Comparison of ENCODE assay signal across 16 mouse cellular contexts in the genomic region with DNA sequence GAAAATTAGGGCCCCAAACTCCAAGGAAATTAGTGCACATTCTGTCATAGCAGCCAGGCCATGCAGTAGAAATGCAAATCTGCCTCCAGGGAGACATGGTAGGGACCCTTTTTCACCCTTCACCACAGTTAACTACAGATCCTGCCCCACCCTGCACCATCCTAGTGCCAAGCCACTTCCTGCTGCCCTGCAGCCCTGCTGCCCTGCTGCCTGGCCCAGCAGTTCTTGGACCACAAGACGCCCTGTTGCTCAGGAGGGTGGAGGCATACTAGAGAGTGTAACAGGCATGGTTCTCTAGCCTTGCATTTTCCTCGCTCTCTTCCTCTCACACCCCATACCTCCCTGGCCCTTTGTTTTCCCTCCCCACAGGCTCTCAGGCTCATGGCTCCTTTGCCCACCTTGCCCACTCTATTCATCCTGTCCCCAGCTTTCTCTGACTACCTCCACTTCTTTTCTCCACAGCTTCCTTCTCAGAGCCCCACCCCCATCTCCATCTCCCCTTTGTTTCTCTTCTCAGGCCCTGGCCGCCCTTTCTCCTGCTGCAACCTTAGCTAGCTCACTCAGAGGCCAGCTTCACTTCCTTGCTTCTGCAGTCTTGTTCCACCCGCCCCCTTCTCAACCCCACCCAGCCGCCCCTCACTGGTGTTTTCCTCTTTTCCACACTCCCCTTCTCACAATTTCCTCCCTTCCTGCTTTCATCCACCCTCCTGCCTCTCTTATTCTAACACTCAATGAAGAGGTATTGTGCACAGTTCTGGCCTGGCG. TPM values are rescaled to one million over a fixed set of nuclear protein-coding genes. Genes with fewer than 3 reads are reported as not detected.
DNase-seq lines count a peak whose midpoint lies in the region; ATAC-seq lines count a peak whose summit lies in the region.
"Had no signal": no experiment of that assay in that cellular context is flagged by ENCODE, and none has a peak within 500 bp of the region (broad histone marks: within the 10 kb centered on the region; RNA-seq: fewer than 3 reads in every experiment).

No protein-coding gene starts in this region.

- 0 out of 2 replicates have a peak overlapping the region, but pooled peaks have one; percentile 18 for H3K9ac ChIP-seq in hindbrain, embryonic 12.5 days
- no peak overlapping the region for H3K9ac ChIP-seq in hindbrain, embryonic 14.5 days
- H3K9ac ChIP-seq in neural tube, embryonic 13.5 days = no peak overlapping the region
- no peak overlapping the region for H3K9ac ChIP-seq in neural tube, embryonic 15.5 days (replicated peaks)
- peak overlapping the region; percentile 38; the same call in 1 of the 2 replicates for H3K9ac ChIP-seq in embryonic facial prominence, embryonic 11.5 days (replicated peaks; ENCODE audit: low read length)
- peak overlapping the region; percentile 39 for H3K9ac ChIP-seq in limb, embryonic 13.5 days
- H3K9ac ChIP-seq: liver, embryonic 14.5 days had no signal

- peaks cover 22% of the 10 kb centered on the region for H3K4me1 ChIP-seq in hindbrain, embryonic 12.5 days
- H3K4me1 ChIP-seq in hindbrain, embryonic 14.5 days (replicated peaks; ENCODE audit: control insufficient read depth, insufficient read depth, low read length) = peaks cover 11% of the 10 kb centered on the region
- peaks cover 44% of the 10 kb centered on the region for H3K4me1 ChIP-seq in neural tube, embryonic 13.5 days (replicated peaks)
- peaks cover 42% of the 10 kb centered on the region for H3K4me1 ChIP-seq in neural tube, embryonic 15.5 days
- H3K4me1 ChIP-seq in embryonic facial prominence, embryonic 11.5 days (ENCODE audit: control insufficient read depth, insufficient read depth, low read length) = peaks cover 7% of the 10 kb centered on the region; the same call in 1 of the 2 replicates
- H3K4me1 ChIP-seq in limb, embryonic 13.5 days = peaks cover 51% of the 10 kb centered on the region

- H3K4me3 ChIP-seq in hindbrain, embryonic 12.5 days = no peak overlapping the region
- H3K4me3 ChIP-seq in hindbrain, embryonic 14.5 days (replicated peaks; ENCODE audit: low read length) = no peak overlapping the region
- H3K4me3 ChIP-seq in neural tube, embryonic 13.5 days = no peak overlapping the region
- no peak overlapping the region for H3K4me3 ChIP-seq in neural tube, embryonic 15.5 days (replicated peaks)
- H3K4me3 ChIP-seq in embryonic facial prominence, embryonic 11.5 days (ENCODE audit: low read depth, low read length) = no peak overlapping the region
- no peak overlapping the region for H3K4me3 ChIP-seq in limb, embryonic 13.5 days
- H3K4me3 ChIP-seq: erythroblast, embryonic 14.5 days had no signal

- H3K4me2 ChIP-seq in hindbrain, embryonic 12.5 days (replicated peaks) = no peak overlapping the region
- H3K4me2 ChIP-seq in hindbrain, embryonic 14.5 days (replicated peaks) = no peak overlapping the region
- no peak overlapping the region for H3K4me2 ChIP-seq in neural tube, embryonic 13.5 days
- H3K4me2 ChIP-seq in neural tube, embryonic 15.5 days = no peak overlapping the region
- no peak overlapping the region for H3K4me2 ChIP-seq in embryonic facial prominence, embryonic 11.5 days (ENCODE audit: low read depth, low read length)
- H3K4me2 ChIP-seq in limb, embryonic 13.5 days (replicated peaks) = peak overlapping the region; percentile 23; the same call in 1 of the 2 replicates

- no peak for ATAC-seq in hindbrain, embryonic 12.5 days (ENCODE audit: low FRiP score)
- no peak for ATAC-seq in hindbrain, embryonic 14.5 days (ENCODE audit: low FRiP score)
- no peak for ATAC-seq in neural tube, embryonic 13.5 days (ENCODE audit: low read depth)
- ATAC-seq in neural tube, embryonic 15.5 days (ENCODE audit: low FRiP score) = no peak
- ATAC-seq in embryonic facial prominence, embryonic 11.5 days (replicated peaks; ENCODE audit: insufficient number of reproducible peaks, low FRiP score, low TSS enrichment, low read depth) = 0 out of 2 replicates have a peak, but pooled peaks have one; percentile 43
- no peak for ATAC-seq in limb, embryonic 13.5 days (ENCODE audit: low FRiP score, low read depth)
- no peak for ATAC-seq in cerebellum, adult (ENCODE audit: insufficient number of reproducible peaks, low FRiP score, low TSS enrichment)

- no peak for DNase-seq in hindbrain, embryonic 14.5 days (ENCODE audit: low spot score)
- no peak for DNase-seq in embryonic facial prominence, embryonic 11.5 days (ENCODE audit: low spot score)
- no peak for DNase-seq in thymus, adult 18-20 months
- DNase-seq: adrenal gland, adult 8-10 months; gastrocnemius, postnatal 36 days; kidney, adult 11 months; layer of hippocampus, postnatal 36 days; midbrain, embryonic 14.5 days; spleen, adult 18-20 months had no signal

- 40% methylated on average over 6 of the region's 6 CpGs for WGBS in hindbrain, embryonic 12.5 days
- WGBS in hindbrain, embryonic 14.5 days = 40% methylated on average over 6 of the region's 6 CpGs
- 53% methylated on average over 6 of the region's 6 CpGs for WGBS in neural tube, embryonic 13.5 days
- 53% methylated on average over 6 of the region's 6 CpGs for WGBS in neural tube, embryonic 15.5 days
- WGBS in embryonic facial prominence, embryonic 11.5 days = 43% methylated on average over 6 of the region's 6 CpGs
- WGBS in limb, embryonic 13.5 days = 61% methylated on average over 6 of the region's 6 CpGs

- H3K9me3 ChIP-seq in hindbrain, embryonic 12.5 days (replicated peaks) = no peaks in the 10 kb centered on the region
- H3K9me3 ChIP-seq in hindbrain, embryonic 14.5 days (ENCODE audit: control insufficient read depth, low read length) = no peaks in the 10 kb centered on the region
- no peaks in the 10 kb centered on the region for H3K9me3 ChIP-seq in neural tube, embryonic 13.5 days
- no peaks in the 10 kb centered on the region for H3K9me3 ChIP-seq in neural tube, embryonic 15.5 days (replicated peaks)
- H3K9me3 ChIP-seq in embryonic facial prominence, embryonic 11.5 days (replicated peaks; ENCODE audit: control insufficient read depth, low read length) = no peaks in the 10 kb centered on the region
- H3K9me3 ChIP-seq in limb, embryonic 13.5 days = no peaks in the 10 kb centered on the region

- no peaks in the 10 kb centered on the region for H3K27me3 ChIP-seq in hindbrain, embryonic 12.5 days
- no peaks in the 10 kb centered on the region for H3K27me3 ChIP-seq in hindbrain, embryonic 14.5 days (ENCODE audit: control insufficient read depth, insufficient read depth, low read length)
- H3K27me3 ChIP-seq in neural tube, embryonic 13.5 days = no peaks in the 10 kb centered on the region
- no peaks in the 10 kb centered on the region for H3K27me3 ChIP-seq in neural tube, embryonic 15.5 days (replicated peaks)
- H3K27me3 ChIP-seq in embryonic facial prominence, embryonic 11.5 days (ENCODE audit: control insufficient read depth, insufficient read depth, low read length) = no peaks in the 10 kb centered on the region
- H3K27me3 ChIP-seq in limb, embryonic 13.5 days = no peaks in the 10 kb centered on the region

- H3K27ac ChIP-seq in hindbrain, embryonic 12.5 days = peak overlapping the region; percentile 46; the same call in 1 of the 2 replicates
- no peak overlapping the region for H3K27ac ChIP-seq in hindbrain, embryonic 14.5 days
- 0 out of 2 replicates have a peak overlapping the region, but pooled peaks have one; percentile 1 for H3K27ac ChIP-seq in neural tube, embryonic 13.5 days (replicated peaks)
- H3K27ac ChIP-seq in neural tube, embryonic 15.5 days (replicated peaks) = no peak overlapping the region
- peak overlapping the region; percentile 31; the same call in 1 of the 2 replicates for H3K27ac ChIP-seq in embryonic facial prominence, embryonic 11.5 days (replicated peaks; ENCODE audit: low read depth, low read length)
- H3K27ac ChIP-seq in limb, embryonic 13.5 days = peak overlapping the region; percentile 77
- H3K27ac ChIP-seq: liver, embryonic 14.5 days had no signal

- H3K36me3 ChIP-seq in hindbrain, embryonic 12.5 days = peaks cover 10% of the 10 kb centered on the region
- H3K36me3 ChIP-seq in hindbrain, embryonic 14.5 days (replicated peaks; ENCODE audit: control insufficient read depth, insufficient read depth) = peaks cover 5% of the 10 kb centered on the region; the same call in 1 of the 2 replicates
- H3K36me3 ChIP-seq in neural tube, embryonic 13.5 days = 0 out of 2 replicates have a peak, but pooled peaks cover 6% of the 10 kb centered on the region
- H3K36me3 ChIP-seq in neural tube, embryonic 15.5 days = no peaks in the 10 kb centered on the region
- no peaks in the 10 kb centered on the region; the same call in 1 of the 2 replicates for H3K36me3 ChIP-seq in embryonic facial prominence, embryonic 11.5 days (replicated peaks; ENCODE audit: control insufficient read depth, insufficient read depth, low read depth, low read length)
- peaks cover 26% of the 10 kb centered on the region for H3K36me3 ChIP-seq in limb, embryonic 13.5 days

RNA-seq across cellular contexts. Expression of a gene that starts 29.9 kb away (rescaled TPM):
- polyA plus RNA-seq in hindbrain, embryonic 12.5 days (2016; fragmentation: Nextera tagmentation; extraction: Ambion mirVana) = 17.3 and 17.7 TPM in 2 replicates
- 3.8 and 4.1 TPM in 2 replicates for polyA plus RNA-seq in hindbrain, embryonic 14.5 days (2014; fragmentation: Nextera tagmentation; extraction: Ambion mirVana)
- 9.8 and 10.4 TPM in 2 replicates for polyA plus RNA-seq in neural tube, embryonic 13.5 days (2015; fragmentation: Nextera tagmentation; extraction: Ambion mirVana)
- polyA plus RNA-seq in neural tube, embryonic 15.5 days (2015; fragmentation: Nextera tagmentation; extraction: Ambion mirVana) = 5.9 and 8.0 TPM in 2 replicates
- polyA plus RNA-seq in embryonic facial prominence, embryonic 11.5 days (2014; fragmentation: Nextera tagmentation; extraction: Ambion mirVana) = 12.0 and 13.4 TPM in 2 replicates
- polyA plus RNA-seq in limb, embryonic 13.5 days (2015; fragmentation: Nextera tagmentation; extraction: Ambion mirVana) = 25.6 and 26.1 TPM in 2 replicates
- polyA plus RNA-seq: erythroblast, embryonic 14.5 days had no signal

Comparison
In these comparisons a context has a peak if more than half of its experiments do, and no peak if none do; other contexts are left out.
1. H3K27ac ChIP-seq: peak in hindbrain, embryonic 12.5 days (single experiment), neural tube, embryonic 13.5 days (single experiment), embryonic facial prominence, embryonic 11.5 days (single experiment) and limb, embryonic 13.5 days (single experiment); none in hindbrain, embryonic 14.5 days (single experiment) and neural tube, embryonic 15.5 days (single experiment).
2. H3K9ac ChIP-seq: peak in hindbrain, embryonic 12.5 days (single experiment), embryonic facial prominence, embryonic 11.5 days (single experiment) and limb, embryonic 13.5 days (single experiment); none in hindbrain, embryonic 14.5 days (single experiment), neural tube, embryonic 13.5 days (single experiment) and neural tube, embryonic 15.5 days (single experiment).